Mouse (Mus musculus) thymus, postnatal 4 days (tissue): Measurements from ENCODE around the gene Slc35f4.
"Not testable (repeated sequence)": the region's sequence is repeated elsewhere in the genome, so short reads cannot be mapped to it uniquely, and the experiment has no call there.

Experiments used
- DNase-seq: peaks from one replicate; pipeline ENCODE4 v3.0.0; 2021

Slc35f4 gene

GRCm38 (mm10) chr14:49348164-49348896, 177.5 kb downstream of the Slc35f4 start:
- DNase-seq = no peak

GRCm38 (mm10) chr14:49345835-49346234, 180.0 kb downstream of the Slc35f4 start:
- DNase-seq = no peak

GRCm38 (mm10) chr14:49337011-49337410, 188.8 kb downstream of the Slc35f4 start:
- no peak for DNase-seq

- no peak for DNase-seq
Observed at GRCm38 (mm10) chr14:49333841-49334240, 192.0 kb downstream of the Slc35f4 start.

- no peak for DNase-seq
Observed at GRCm38 (mm10) chr14:49316493-49316894, 209.4 kb downstream of the Slc35f4 start.

GRCm38 (mm10) chr14:49313981-49314380, 211.9 kb downstream of the Slc35f4 start:
- no peak for DNase-seq

GRCm38 (mm10) chr14:49313376-49313775, 212.5 kb downstream of the Slc35f4 start:
- no peak for DNase-seq

- no peak for DNase-seq
Observed at GRCm38 (mm10) chr14:49311548-49311947, 214.3 kb downstream of the Slc35f4 start.

- DNase-seq = no peak
Observed at GRCm38 (mm10) chr14:49311091-49311492, 214.8 kb downstream of the Slc35f4 start.

- DNase-seq = no peak
Observed at GRCm38 (mm10) chr14:49309670-49310069, 216.2 kb downstream of the Slc35f4 start.

- DNase-seq = no peak
Observed at GRCm38 (mm10) chr14:49308591-49308990, 217.3 kb downstream of the Slc35f4 start.

- no peak for DNase-seq
Observed at GRCm38 (mm10) chr14:49307842-49308241, 218.0 kb downstream of the Slc35f4 start.

- DNase-seq = no peak
Observed at GRCm38 (mm10) chr14:49305534-49306409, 220.1 kb downstream of the Slc35f4 start.

GRCm38 (mm10) chr14:49302271-49302857, 223.5 kb downstream of the Slc35f4 start:
- DNase-seq = no peak

GRCm38 (mm10) chr14:49300981-49301619, 224.7 kb downstream of the Slc35f4 start:
- DNase-seq = no peak

- no peak for DNase-seq
Observed at GRCm38 (mm10) chr14:49300326-49300725, 225.5 kb downstream of the Slc35f4 start.

- no peak for DNase-seq
Observed at GRCm38 (mm10) chr14:49293802-49294449, 231.9 kb downstream of the Slc35f4 start.

GRCm38 (mm10) chr14:49290029-49290745, 235.7 kb downstream of the Slc35f4 start:
- DNase-seq = no peak

- no peak for DNase-seq
Observed at GRCm38 (mm10) chr14:49283784-49284655, 241.8 kb downstream of the Slc35f4 start.

- DNase-seq = no peak
Observed at GRCm38 (mm10) chr14:49278880-49279279, 247.0 kb downstream of the Slc35f4 start.

GRCm38 (mm10) chr14:49278479-49278878, 247.4 kb downstream of the Slc35f4 start:
- not testable (repeated sequence) for DNase-seq
